Comparison of ENCODE assay signal across 8 mouse cellular contexts in genomic region chr5:107087829-107088808, GRCm38 (mm10).
DNase-seq lines count a peak whose midpoint lies in the region; ATAC-seq and TF ChIP-seq lines count a peak whose summit lies in the region.

No protein-coding gene starts in this region.

- peaks cover 25% of the 10 kb centered on the region for H3K4me1 ChIP-seq in embryonic facial prominence, embryonic 14.5 days (ENCODE audit: control insufficient read depth, insufficient read depth, low read length)
- peaks cover 22% of the 10 kb centered on the region for H3K4me1 ChIP-seq in heart, embryonic 11.5 days (ENCODE audit: control insufficient read depth, insufficient read depth, low read length)
- H3K4me1 ChIP-seq in kidney, adult 2 months (ENCODE audit: control insufficient read depth, insufficient read depth, low read length), result no peaks in the 10 kb centered on the region
- H3K4me1 ChIP-seq in limb, embryonic 14.5 days (ENCODE audit: control insufficient read depth, insufficient read depth, low read length), result peaks cover 42% of the 10 kb centered on the region
- peaks cover 7% of the 10 kb centered on the region; the same call in 1 of the 2 replicates for H3K4me1 ChIP-seq in neural tube, embryonic 14.5 days (ENCODE audit: control insufficient read depth, insufficient read depth, low read length)

- H3K9ac ChIP-seq in embryonic facial prominence, embryonic 14.5 days (ENCODE audit: low read depth, low read length), result no peak overlapping the region
- 0 out of 2 replicates have a peak overlapping the region, but pooled peaks have one; percentile 43 for H3K9ac ChIP-seq in heart, embryonic 11.5 days (ENCODE audit: low read depth, low read length)
- no peak overlapping the region for H3K9ac ChIP-seq in limb, embryonic 14.5 days (ENCODE audit: low read depth, low read length, severe bottlenecking)
- no peak overlapping the region for H3K9ac ChIP-seq in neural tube, embryonic 14.5 days (replicated peaks; ENCODE audit: low read depth, low read length)

- H3K27ac ChIP-seq in embryonic facial prominence, embryonic 14.5 days (replicated peaks; ENCODE audit: low read depth, low read length), result peak overlapping the region; percentile 50
- H3K27ac ChIP-seq in heart, embryonic 11.5 days (ENCODE audit: low read depth, low read length), result peak overlapping the region; percentile 89
- peak overlapping the region; percentile 53 for H3K27ac ChIP-seq in kidney, adult 2 months (ENCODE audit: insufficient read depth, low read depth, low read length)
- peak overlapping the region; percentile 46 for H3K27ac ChIP-seq in limb, embryonic 14.5 days (replicated peaks; ENCODE audit: low read depth, low read length)
- no peak overlapping the region for H3K27ac ChIP-seq in neural tube, embryonic 14.5 days (ENCODE audit: low read depth, low read length)

- peak; percentile 92 for ATAC-seq in embryonic facial prominence, embryonic 14.5 days (ENCODE audit: low read depth)
- peak; percentile 80 for ATAC-seq in heart, embryonic 11.5 days (replicated peaks; ENCODE audit: insufficient number of reproducible peaks, low FRiP score, low TSS enrichment)
- peak; percentile 86 for ATAC-seq in limb, embryonic 14.5 days (ENCODE audit: low FRiP score, low read depth)
- ATAC-seq in neural tube, embryonic 14.5 days (ENCODE audit: low read depth), result peak; percentile 80; the same call in 1 of the 2 replicates

- H3K4me2 ChIP-seq in embryonic facial prominence, embryonic 14.5 days (ENCODE audit: low read depth, low read length), result peak overlapping the region; percentile 18; the same call in 1 of the 2 replicates
- H3K4me2 ChIP-seq in heart, embryonic 11.5 days, result peak overlapping the region; percentile 32; the same call in 1 of the 2 replicates
- peak overlapping the region; percentile 34 for H3K4me2 ChIP-seq in limb, embryonic 14.5 days (replicated peaks; ENCODE audit: low read depth, low read length, severe bottlenecking)
- H3K4me2 ChIP-seq in neural tube, embryonic 14.5 days (ENCODE audit: low read depth, low read length), result 0 out of 2 replicates have a peak overlapping the region, but pooled peaks have one; percentile 8

- no peak overlapping the region for H3K4me3 ChIP-seq in embryonic facial prominence, embryonic 14.5 days (ENCODE audit: low read depth, low read length)
- no peak overlapping the region for H3K4me3 ChIP-seq in heart, embryonic 11.5 days (ENCODE audit: low read depth, low read length)
- no peak overlapping the region for H3K4me3 ChIP-seq in kidney, adult 2 months (ENCODE audit: insufficient read depth, low read depth, low read length)
- no peak overlapping the region for H3K4me3 ChIP-seq in limb, embryonic 14.5 days (replicated peaks; ENCODE audit: low read length)
- no peak overlapping the region for H3K4me3 ChIP-seq in neural tube, embryonic 14.5 days (ENCODE audit: low read depth, low read length)

- H3K27me3 ChIP-seq in embryonic facial prominence, embryonic 14.5 days (replicated peaks; ENCODE audit: control insufficient read depth, insufficient read depth, low read length), result no peaks in the 10 kb centered on the region
- H3K27me3 ChIP-seq in heart, embryonic 11.5 days (ENCODE audit: control insufficient read depth, insufficient read depth, low read length), result no peaks in the 10 kb centered on the region
- H3K27me3 ChIP-seq in kidney, adult 2 months (replicated peaks; ENCODE audit: control insufficient read depth, insufficient read depth, low read length), result no peaks in the 10 kb centered on the region
- H3K27me3 ChIP-seq in limb, embryonic 14.5 days (ENCODE audit: control insufficient read depth, insufficient read depth, low read length), result 0 out of 2 replicates have a peak, but pooled peaks cover 15% of the 10 kb centered on the region
- no peaks in the 10 kb centered on the region for H3K27me3 ChIP-seq in neural tube, embryonic 14.5 days (ENCODE audit: control insufficient read depth, insufficient read depth, low read length)

- H3K36me3 ChIP-seq in embryonic facial prominence, embryonic 14.5 days (ENCODE audit: control insufficient read depth, insufficient read depth, low read length), result no peaks in the 10 kb centered on the region
- no peaks in the 10 kb centered on the region for H3K36me3 ChIP-seq in heart, embryonic 11.5 days (ENCODE audit: control insufficient read depth, insufficient read depth, low read length)
- H3K36me3 ChIP-seq in kidney, adult 2 months (ENCODE audit: control insufficient read depth, insufficient read depth, low read length), result no peaks in the 10 kb centered on the region
- H3K36me3 ChIP-seq in limb, embryonic 14.5 days (ENCODE audit: control insufficient read depth, insufficient read depth, low read length), result no peaks in the 10 kb centered on the region
- H3K36me3 ChIP-seq in neural tube, embryonic 14.5 days (ENCODE audit: control insufficient read depth, insufficient read depth, low read length), result no peaks in the 10 kb centered on the region

- DNase-seq in layer of hippocampus, adult 11-12 months (ENCODE audit: low spot score), result peak; percentile 52
- DNase-seq in layer of hippocampus, adult 9-10 months (ENCODE audit: low spot score), result no peak
- DNase-seq in embryonic facial prominence, embryonic 14.5 days (ENCODE audit: low spot score), result peak; percentile 95
- peak; percentile 86 for DNase-seq in kidney, adult 2 months
- DNase-seq in limb, embryonic 14.5 days (ENCODE audit: low spot score), result peak; percentile 97
- no peak for DNase-seq in thymus, postnatal 10 days (ENCODE audit: low spot score in 2 of 2)

- WGBS in embryonic facial prominence, embryonic 14.5 days, result 18% methylated on average over 12 of the region's 12 CpGs
- WGBS in heart, embryonic 11.5 days (ENCODE audit: insufficient replicate concordance), result 27% methylated on average over 12 of the region's 12 CpGs
- WGBS in kidney, adult 2 months, result 18% methylated on average over 12 of the region's 12 CpGs
- WGBS in limb, embryonic 14.5 days, result 17% methylated on average over 12 of the region's 12 CpGs
- 42% methylated on average over 12 of the region's 12 CpGs for WGBS in neural tube, embryonic 14.5 days

- TF ChIP-seq POLR2A in kidney, adult 2 months (IDR thresholded peaks at IDR 0.05; ENCODE audit: low read depth, low read length), result no peak
- TF ChIP-seq POLR2A in limb, embryonic 14.5 days (IDR thresholded peaks at IDR 0.05; ENCODE audit: borderline replicate concordance, extremely low read depth, insufficient read depth, insufficient read length), result no peak

- H3K9me3 ChIP-seq in embryonic facial prominence, embryonic 14.5 days (ENCODE audit: control insufficient read depth, low read length), result no peaks in the 10 kb centered on the region
- H3K9me3 ChIP-seq in heart, embryonic 11.5 days (replicated peaks; ENCODE audit: control insufficient read depth, low read length), result no peaks in the 10 kb centered on the region
- no peaks in the 10 kb centered on the region for H3K9me3 ChIP-seq in limb, embryonic 14.5 days (ENCODE audit: control insufficient read depth, low read length)
- H3K9me3 ChIP-seq in neural tube, embryonic 14.5 days (ENCODE audit: control insufficient read depth, low read length), result no peaks in the 10 kb centered on the region

- no peak for TF ChIP-seq CTCF in kidney, adult 2 months (conservative IDR thresholded peaks at IDR 0.05; ENCODE audit: insufficient read depth, insufficient read length, low read depth, low read length)

Comparison
In these comparisons a context has a peak if more than half of its experiments do, and no peak if none do; other contexts are left out.
1. DNase-seq: peak in layer of hippocampus, adult 11-12 months (single experiment), embryonic facial prominence, embryonic 14.5 days (single experiment), kidney, adult 2 months (single experiment) and limb, embryonic 14.5 days (single experiment); none in layer of hippocampus, adult 9-10 months (single experiment) and thymus, postnatal 10 days (0 of 2).
2. Peak in every context shown above with its lines, with median percentiles within 50 percentile points of each other: ATAC-seq and H3K4me2 ChIP-seq.